Mouse (Mus musculus): ENCODE measurements at regions not wholly inside any gene's neighbourhood (a gene's known extent, or its start where the extent isn't known, plus 50 kb on each side); places are given as distances from the start of the nearest gene placed in this dataset.

- no peak for DNase-seq (ENCODE audit: low spot score)
Observed at GRCm38 (mm10) chr11:105538421-105539210, 51.2 kb upstream of the Tanc2 start.

GRCm38 (mm10) chr11:105532616-105533015 lies 57.2 kb upstream of the Tanc2 start:
- no peak for DNase-seq (ENCODE audit: low spot score)

- DNase-seq (ENCODE audit: low spot score), result peak; percentile 18
Observed at GRCm38 (mm10) chr11:105530711-105531157, 59.1 kb upstream of the Tanc2 start.

GRCm38 (mm10) chr11:105526066-105526465 lies 63.7 kb upstream of the Tanc2 start:
- DNase-seq (ENCODE audit: low spot score), result no peak

- DNase-seq (ENCODE audit: low spot score), result peak; percentile 28
Observed at GRCm38 (mm10) chr11:105525608-105526007, 64.2 kb upstream of the Tanc2 start.

- DNase-seq (ENCODE audit: low spot score), result no peak
Observed at GRCm38 (mm10) chr11:105524400-105524799, 65.4 kb upstream of the Tanc2 start.

- no peak for DNase-seq (ENCODE audit: low spot score)
Observed at GRCm38 (mm10) chr11:105523765-105524164, 66.0 kb upstream of the Tanc2 start.

GRCm38 (mm10) chr11:105520398-105520797 lies 63.9 kb upstream of the March10 start:
- no peak for DNase-seq (ENCODE audit: low spot score)

- no peak for DNase-seq (ENCODE audit: low spot score)
Observed at GRCm38 (mm10) chr11:105513275-105513674, 56.7 kb upstream of the March10 start.

GRCm38 (mm10) chr11:105510626-105511025 lies 54.1 kb upstream of the March10 start:
- no peak for DNase-seq (ENCODE audit: low spot score)

GRCm38 (mm10) chr11:105510056-105510455 lies 53.5 kb upstream of the March10 start:
- no peak for DNase-seq (ENCODE audit: low spot score)

GRCm38 (mm10) chr11:105508660-105509038 lies 52.1 kb upstream of the March10 start:
- no peak for DNase-seq (ENCODE audit: low spot score)

- no peak for DNase-seq (ENCODE audit: low spot score)
Observed at GRCm38 (mm10) chr11:105507972-105508659, 51.6 kb upstream of the March10 start.

GRCm38 (mm10) chr11:105507332-105507971 lies 50.9 kb upstream of the March10 start:
- DNase-seq (ENCODE audit: low spot score), result no peak

Measured in testis, postnatal 14 days (tissue).